Mouse (Mus musculus) stomach, embryonic 15.5 days (tissue): ENCODE measurements around the gene Tgfbr3. TPM values are rescaled to one million over a fixed set of nuclear protein-coding genes. Genes with fewer than 3 reads are reported as not detected.
"Not testable (repeated sequence)": the region's sequence is repeated elsewhere in the genome, so short reads cannot be mapped to it uniquely, and the experiment has no call there.

ENCODE experiments used
- ATAC-seq: fragments of 200-750 bp; cut with Nextera tagmentation; 2 replicates; pipeline ENCODE4 v1.8.0; 2017; ENCODE audit warnings: low read depth, moderate number of reproducible peaks, moderate TSS enrichment; ENCODE audit not compliant: insufficient read depth, low FRiP score
- H3K27ac ChIP-seq: fragments of 300-500 bp; sonication (generic); 2 replicates; pipeline ENCODE4 v1.5.1; 2015; ENCODE audit warnings: mild to moderate bottlenecking, inconsistent platforms
- H3K27me3 ChIP-seq: fragments of 300-500 bp; sonication (generic); replicated peaks from 2 replicates; pipeline ENCODE4 v1.6.1; 2015; ENCODE audit warnings: inconsistent platforms
- H3K36me3 ChIP-seq: fragments of 300-500 bp; sonication (generic); 2 replicates; pipeline ENCODE4 v1.6.1; 2015; ENCODE audit warnings: inconsistent platforms
- H3K4me1 ChIP-seq: fragments of 300-500 bp; sonication (generic); 2 replicates; pipeline ENCODE4 v1.6.1; 2015; ENCODE audit warnings: inconsistent platforms
- H3K4me2 ChIP-seq: fragments of 300-500 bp; sonication (generic); 2 replicates; pipeline ENCODE4 v1.6.1; 2015; ENCODE audit warnings: mild to moderate bottlenecking, inconsistent platforms
- H3K4me3 ChIP-seq: fragments of 300-500 bp; sonication (generic); replicated peaks from 2 replicates; pipeline ENCODE4 v1.5.1; 2015; ENCODE audit warnings: inconsistent platforms
- H3K9ac ChIP-seq: fragments of 300-500 bp; sonication (generic); 2 replicates; pipeline ENCODE4 v1.6.1; 2015; ENCODE audit warnings: inconsistent platforms
- H3K9me3 ChIP-seq: fragments of 300-500 bp; sonication (generic); 2 replicates; pipeline ENCODE4 v1.6.1; 2016; ENCODE audit warnings: inconsistent platforms
- WGBS: fragments of 180-500 bp; shearing (Covaris S2); methylation state at CpG from one replicate; pipeline ENCODE4 v1.1.7; 2015; 5-methylcytosine and 5-hydroxymethylcytosine counted together
- polyA plus RNA-seq: library from polyadenylated mRNA; unstranded; fragments of >200 nt; fragmentation: Nextera tagmentation; extraction: Ambion mirVana; gene quantifications from 2 replicates; pipeline ENCODE4 v1.2.1, GENCODE M21; 2015

Tgfbr3 gene
- polyA plus RNA-seq, 1 experiment from 2014 or later: 20.3 TPM

- ATAC-seq: no peak; the same call in 1 of the 2 replicates
- Histone ChIP-seq H3K4me3 (no peak overlapping the region), H3K27ac (peak overlapping the region; percentile 63), H3K9ac (no peak overlapping the region), H3K4me1 (peaks cover 24% of the 10 kb centered on the region), H3K27me3 (no peaks in the 10 kb centered on the region), H3K9me3 (no peaks in the 10 kb centered on the region), H3K36me3 (no peaks in the 10 kb centered on the region; the same call in 1 of the 2 replicates), H3K4me2 (no peak overlapping the region)
- 26% methylated on average over 1 of the region's 1 CpGs for WGBS
These were observed 37.0 kb downstream of the Tgfbr3 start for GRCm38 (mm10) chr5:107252435-107252834.

- H3K4me1 ChIP-seq: peaks cover 24% of the 10 kb centered on the region
- peak overlapping the region; percentile 63 for H3K27ac ChIP-seq
- no peaks in the 10 kb centered on the region for H3K27me3 ChIP-seq
- H3K9ac ChIP-seq: no peak overlapping the region
- no peak overlapping the region for H3K4me3 ChIP-seq
- 15% methylated on average over 3 of the region's 3 CpGs for WGBS
- no peak overlapping the region for H3K4me2 ChIP-seq
- no peaks in the 10 kb centered on the region for H3K9me3 ChIP-seq
- H3K36me3 ChIP-seq: no peaks in the 10 kb centered on the region; the same call in 1 of the 2 replicates
- peak; percentile 76; the same call in 1 of the 2 replicates for ATAC-seq
These were observed 37.6 kb downstream of the Tgfbr3 start for GRCm38 (mm10) chr5:107251751-107252305.

- Histone ChIP-seq H3K4me2 (0 out of 2 replicates have a peak overlapping the region, but pooled peaks have one; percentile 8), H3K4me1 (peaks cover 24% of the 10 kb centered on the region), H3K36me3 (no peaks in the 10 kb centered on the region; the same call in 1 of the 2 replicates), H3K9ac (no peak overlapping the region), H3K9me3 (no peaks in the 10 kb centered on the region), H3K27ac (no peak overlapping the region), H3K27me3 (no peaks in the 10 kb centered on the region), H3K4me3 (no peak overlapping the region)
- no peak for ATAC-seq
- 41% methylated on average over 19 of the region's 19 CpGs for WGBS
These were observed 38.7 kb downstream of the Tgfbr3 start for GRCm38 (mm10) chr5:107250548-107251272.

DNA sequence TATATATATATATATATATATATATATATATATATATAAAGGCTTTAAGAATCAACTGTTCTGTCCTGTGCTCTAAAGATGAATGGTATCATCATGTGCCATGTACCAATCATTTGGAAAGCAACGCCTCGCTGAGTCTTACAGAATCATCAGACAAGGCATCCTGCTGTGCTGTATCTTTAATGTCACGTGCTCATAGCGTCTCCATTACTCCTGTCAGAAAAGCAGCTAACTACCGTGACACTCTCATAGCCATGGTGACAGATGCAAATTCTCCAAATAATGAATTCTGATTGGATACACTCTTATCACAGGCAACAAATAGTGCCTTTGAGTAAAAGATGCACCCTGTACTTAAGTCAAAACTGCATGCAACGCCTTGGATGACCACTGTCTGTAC, 40.7 kb downstream of the Tgfbr3 start:
- Histone ChIP-seq H3K36me3 (no peaks in the 10 kb centered on the region; the same call in 1 of the 2 replicates), H3K27ac (no peak overlapping the region), H3K9me3 (no peaks in the 10 kb centered on the region), H3K4me3 (no peak overlapping the region), H3K4me2 (no peak overlapping the region), H3K9ac (no peak overlapping the region), H3K27me3 (no peaks in the 10 kb centered on the region), H3K4me1 (peaks cover 24% of the 10 kb centered on the region)
- 91% methylated on average over 6 of the region's 6 CpGs for WGBS
- ATAC-seq: no peak

DNA sequence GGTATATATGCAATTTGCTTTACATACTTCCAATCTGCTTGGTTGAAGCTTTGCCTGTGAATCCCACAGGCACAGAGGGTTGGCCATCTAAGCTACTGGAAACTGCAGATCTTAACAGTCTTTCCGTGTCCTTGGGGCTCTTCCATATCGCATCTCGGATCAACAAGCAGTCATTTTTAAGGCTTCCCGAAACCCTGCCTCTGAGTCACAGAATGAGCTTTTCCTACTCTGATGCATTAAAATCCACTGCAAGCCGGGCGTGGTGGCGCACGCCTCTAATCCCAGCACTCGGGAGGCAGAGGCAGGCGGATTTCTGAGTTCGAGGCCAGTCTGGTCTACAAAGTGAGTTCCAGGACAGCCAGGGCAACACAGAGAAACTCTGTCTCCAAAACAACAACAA, 41.1 kb downstream of the Tgfbr3 start:
- H3K4me2 ChIP-seq, H3K27ac ChIP-seq, H3K9ac ChIP-seq, H3K36me3 ChIP-seq, H3K4me3 ChIP-seq, H3K27me3 ChIP-seq, ATAC-seq, H3K9me3 ChIP-seq: not testable (repeated sequence)
- 96% methylated on average over 11 of the region's 11 CpGs for WGBS
- H3K4me1 ChIP-seq: peaks cover 20% of the 10 kb centered on the region

DNA sequence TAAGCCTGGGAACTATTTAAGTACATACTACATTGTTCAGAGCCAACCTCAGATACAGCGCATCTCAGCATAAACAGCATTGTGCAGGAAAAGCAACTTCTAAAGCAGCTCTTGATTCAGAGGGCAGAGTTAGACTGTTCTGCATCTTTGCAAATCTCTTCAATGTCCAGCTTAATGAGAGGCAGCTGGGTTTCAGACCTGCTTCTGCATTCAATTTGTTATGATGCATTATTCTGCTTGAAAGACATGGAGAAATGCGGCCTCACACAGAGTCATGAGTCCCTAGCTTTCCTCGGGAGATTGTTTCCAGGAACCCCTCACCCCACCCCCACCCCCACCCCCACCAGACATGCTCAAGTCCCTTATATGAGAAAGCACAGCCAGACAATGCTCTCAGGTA, 41.6 kb downstream of the Tgfbr3 start:
- no peak for ATAC-seq

DNA sequence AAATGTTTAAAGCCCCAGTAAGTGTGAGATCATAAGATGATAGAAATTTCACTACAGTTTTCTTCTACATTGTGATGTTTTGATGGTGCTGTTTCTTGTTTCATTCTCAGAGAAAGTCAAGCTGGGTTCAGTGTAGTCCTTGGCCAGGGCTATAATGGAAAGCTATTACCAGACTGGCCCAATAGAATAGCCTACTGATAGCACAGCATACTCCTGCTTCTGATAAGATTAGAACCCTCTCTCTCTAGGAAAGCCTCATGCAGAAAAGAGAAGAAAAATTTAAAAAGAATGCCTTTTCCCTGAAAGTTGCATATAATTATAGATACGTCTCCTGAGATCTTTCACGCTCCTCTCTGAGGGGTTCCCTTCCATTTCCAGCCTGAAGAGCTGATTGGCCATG, 46.0 kb downstream of the Tgfbr3 start:
- 93% methylated on average over 2 of the region's 2 CpGs for WGBS
- Histone ChIP-seq H3K4me1 (peaks cover 3% of the 10 kb centered on the region), H3K9me3 (no peaks in the 10 kb centered on the region), H3K4me2 (no peak overlapping the region), H3K27me3 (no peaks in the 10 kb centered on the region), H3K9ac (no peak overlapping the region), H3K36me3 (no peaks in the 10 kb centered on the region), H3K4me3 (no peak overlapping the region), H3K27ac (no peak overlapping the region)
- no peak for ATAC-seq

More for the DNA sequence above, 41.6 kb downstream of the Tgfbr3 start:
- WGBS: 62% methylated on average over 3 of the region's 3 CpGs
- no peak overlapping the region for H3K4me3 ChIP-seq
- H3K27me3 ChIP-seq: no peaks in the 10 kb centered on the region
- H3K27ac ChIP-seq: no peak overlapping the region
- H3K4me2 ChIP-seq: no peak overlapping the region
- H3K9me3 ChIP-seq: no peaks in the 10 kb centered on the region
- H3K9ac ChIP-seq: no peak overlapping the region
- H3K4me1 ChIP-seq: peaks cover 16% of the 10 kb centered on the region
- H3K36me3 ChIP-seq: no peaks in the 10 kb centered on the region; the same call in 1 of the 2 replicates

GRCm38 (mm10) chr5:107242993-107243392, 46.4 kb downstream of the Tgfbr3 start:
- 73% methylated on average over 4 of the region's 4 CpGs for WGBS
- Histone ChIP-seq H3K9me3 (no peaks in the 10 kb centered on the region), H3K27ac (no peak overlapping the region), H3K4me3 (no peak overlapping the region), H3K27me3 (no peaks in the 10 kb centered on the region), H3K9ac (no peak overlapping the region), H3K4me2 (no peak overlapping the region), H3K36me3 (no peaks in the 10 kb centered on the region), H3K4me1 (peaks cover 8% of the 10 kb centered on the region)
- ATAC-seq: no peak

GRCm38 (mm10) chr5:107240276-107240675, 49.2 kb downstream of the Tgfbr3 start:
- H3K9me3 ChIP-seq: no peaks in the 10 kb centered on the region
- H3K36me3 ChIP-seq: no peaks in the 10 kb centered on the region
- no peak overlapping the region for H3K27ac ChIP-seq
- WGBS: 54% methylated on average over 1 of the region's 1 CpGs
- ATAC-seq: no peak
- H3K4me1 ChIP-seq: peaks cover 23% of the 10 kb centered on the region
- no peaks in the 10 kb centered on the region for H3K27me3 ChIP-seq
- H3K9ac ChIP-seq: no peak overlapping the region
- H3K4me3 ChIP-seq: no peak overlapping the region
- H3K4me2 ChIP-seq: no peak overlapping the region

DNA sequence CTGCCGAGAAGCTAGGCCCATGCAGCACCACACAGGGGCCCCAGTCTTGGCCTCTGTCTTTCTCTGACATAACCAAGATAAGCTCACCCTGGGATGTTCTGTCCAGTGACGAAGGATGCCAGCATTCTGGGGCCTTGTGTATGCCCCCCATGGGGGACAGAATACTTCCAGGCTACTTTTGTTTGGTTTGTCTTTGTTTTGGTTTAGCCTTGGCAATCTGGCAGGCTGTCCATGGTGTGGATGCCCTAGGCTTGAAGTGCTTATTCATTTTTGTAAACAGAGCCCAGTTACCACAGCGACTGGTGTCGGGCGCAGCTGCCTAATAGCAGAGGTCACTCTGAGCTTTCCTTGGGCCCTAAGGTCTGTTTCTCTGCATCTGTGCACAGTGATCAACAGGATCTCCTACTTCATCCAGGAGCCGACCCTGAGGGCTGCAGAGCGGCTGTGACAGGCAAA, 51.4 kb downstream of the Tgfbr3 start:
- Histone ChIP-seq H3K36me3 (no peaks in the 10 kb centered on the region), H3K9me3 (no peaks in the 10 kb centered on the region), H3K9ac (no peak overlapping the region), H3K4me2 (no peak overlapping the region), H3K27me3 (no peaks in the 10 kb centered on the region), H3K27ac (peak overlapping the region; percentile 24; the same call in 1 of the 2 replicates), H3K4me1 (peaks cover 37% of the 10 kb centered on the region), H3K4me3 (no peak overlapping the region)
- no peak for ATAC-seq
- 34% methylated on average over 7 of the region's 7 CpGs for WGBS

- Histone ChIP-seq H3K9me3 (no peaks in the 10 kb centered on the region), H3K27me3 (no peaks in the 10 kb centered on the region), H3K4me3 (no peak overlapping the region), H3K9ac (no peak overlapping the region), H3K27ac (peak overlapping the region; percentile 56), H3K36me3 (no peaks in the 10 kb centered on the region), H3K4me1 (peaks cover 37% of the 10 kb centered on the region), H3K4me2 (no peak overlapping the region)
- no peak for ATAC-seq
- 53% methylated on average over 6 of the region's 6 CpGs for WGBS
These were observed 52.5 kb downstream of the Tgfbr3 start for GRCm38 (mm10) chr5:107236975-107237374.

DNA sequence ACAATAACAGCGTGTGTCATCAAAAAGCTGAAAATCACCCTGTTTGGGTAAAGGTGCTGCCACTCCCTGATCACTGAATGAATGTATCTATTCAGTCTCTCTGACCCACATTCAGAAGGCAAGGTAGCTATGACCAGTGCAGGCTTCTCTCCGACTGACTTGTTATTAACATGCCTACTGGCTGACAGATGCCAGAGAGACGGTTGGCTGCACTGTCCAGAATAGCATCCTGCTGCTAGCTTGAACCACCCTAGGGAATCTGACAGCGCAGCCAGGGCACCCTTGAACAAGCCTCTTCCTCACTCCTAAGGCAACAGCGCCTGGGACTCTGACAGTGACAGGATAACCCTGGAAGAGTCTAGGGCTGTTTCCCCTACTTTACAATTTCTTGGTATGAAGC, 53.4 kb downstream of the Tgfbr3 start:
- H3K36me3 ChIP-seq: no peaks in the 10 kb centered on the region
- ATAC-seq: no peak
- no peak overlapping the region for H3K4me3 ChIP-seq
- no peaks in the 10 kb centered on the region for H3K9me3 ChIP-seq
- H3K9ac ChIP-seq: no peak overlapping the region
- H3K27me3 ChIP-seq: no peaks in the 10 kb centered on the region
- 70% methylated on average over 5 of the region's 5 CpGs for WGBS
- H3K27ac ChIP-seq: no peak overlapping the region
- no peak overlapping the region for H3K4me2 ChIP-seq
- H3K4me1 ChIP-seq: peaks cover 37% of the 10 kb centered on the region
